Mouse (Mus musculus) lung, embryonic 15.5 days (tissue): ENCODE measurements around the gene E030018B13Rik. TPM values are rescaled to one million over a fixed set of nuclear protein-coding genes. Genes with fewer than 3 reads are reported as not detected.
A peak's percentile ranks its signal among the peaks of the same experiment; 100 is the strongest.

ENCODE experiments used
- ATAC-seq: fragments of 200-750 bp; cut with Nextera tagmentation; 2 replicates; pipeline ENCODE4 v1.8.0; 2017; ENCODE audit warnings: moderate number of reproducible peaks, borderline replicate concordance; ENCODE audit not compliant: low FRiP score, low TSS enrichment; ENCODE audit errors: extremely low read depth
- H3K27ac ChIP-seq: fragments of 300-500 bp; sonication (generic); 2 replicates; pipeline ENCODE4 v1.5.1; 2015; ENCODE audit warnings: moderate library complexity, mild to moderate bottlenecking, inconsistent platforms
- H3K27me3 ChIP-seq: fragments of 300-500 bp; sonication (generic); 2 replicates; pipeline ENCODE4 v1.6.1; 2015; ENCODE audit warnings: inconsistent platforms
- H3K36me3 ChIP-seq: fragments of 300-500 bp; sonication (generic); 2 replicates; pipeline ENCODE4 v1.6.1; 2015; ENCODE audit warnings: inconsistent platforms
- H3K4me1 ChIP-seq: fragments of 300-500 bp; sonication (generic); 2 replicates; pipeline ENCODE4 v1.6.1; 2015; ENCODE audit warnings: inconsistent platforms
- H3K4me2 ChIP-seq: fragments of 300-500 bp; sonication (generic); 2 replicates; pipeline ENCODE4 v1.6.1; 2015; ENCODE audit warnings: inconsistent platforms, mild to moderate bottlenecking, moderate library complexity
- H3K4me3 ChIP-seq: fragments of 300-500 bp; sonication (generic); 2 replicates; pipeline ENCODE4 v1.5.1; 2015; ENCODE audit warnings: mild to moderate bottlenecking, inconsistent platforms
- H3K9ac ChIP-seq: fragments of 300-500 bp; sonication (generic); 2 replicates; pipeline ENCODE4 v1.6.1; 2015; ENCODE audit warnings: inconsistent platforms
- H3K9me3 ChIP-seq: fragments of 300-500 bp; sonication (generic); 2 replicates; pipeline ENCODE4 v1.6.1; 2016; ENCODE audit warnings: inconsistent platforms
- WGBS: fragments of 180-500 bp; shearing (Covaris S2); methylation state at CpG from one replicate; pipeline ENCODE4 v1.1.7; 2015; 5-methylcytosine and 5-hydroxymethylcytosine counted together
- polyA plus RNA-seq: library from polyadenylated mRNA; unstranded; fragments of >200 nt; fragmentation: Nextera tagmentation; extraction: Ambion mirVana; gene quantifications from 2 replicates; pipeline ENCODE4 v1.2.1, GENCODE M21; 2015

Gene E030018B13Rik
- polyA plus RNA-seq, 1 experiment from 2014 or later, result 0.15 TPM

DNA sequence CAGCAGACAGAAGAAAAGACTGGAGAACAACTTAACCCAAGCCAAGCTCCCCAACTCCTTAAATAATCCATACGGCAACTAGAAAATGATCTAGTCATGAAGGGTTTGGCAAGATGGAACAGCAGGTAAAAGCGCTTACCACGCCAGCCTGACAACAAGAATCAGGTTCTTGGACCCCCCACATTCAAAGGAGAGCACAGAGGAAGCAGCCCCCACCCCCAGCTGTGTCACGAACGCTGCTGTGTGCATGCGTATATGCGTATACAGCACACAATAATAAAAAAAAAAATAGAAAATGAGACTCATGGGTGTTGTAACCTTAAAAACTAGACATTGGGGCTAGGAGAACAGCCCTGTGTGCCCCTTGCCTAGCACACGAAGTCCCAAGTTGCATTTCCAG, 16.7 kb upstream of the E030018B13Rik start:
- Histone ChIP-seq H3K36me3 (no peaks in the 10 kb centered on the region), H3K9ac (no peak overlapping the region), H3K27ac (no peak overlapping the region), H3K4me1 (peaks cover 42% of the 10 kb centered on the region), H3K4me2 (no peak overlapping the region), H3K9me3 (no peaks in the 10 kb centered on the region), H3K4me3 (no peak overlapping the region), H3K27me3 (no peaks in the 10 kb centered on the region)
- no peak for ATAC-seq
- 90% methylated on average over 8 of the region's 8 CpGs for WGBS

- Histone ChIP-seq H3K4me1 (peaks cover 42% of the 10 kb centered on the region), H3K27ac (no peak overlapping the region), H3K36me3 (no peaks in the 10 kb centered on the region), H3K9ac (no peak overlapping the region), H3K4me2 (no peak overlapping the region), H3K9me3 (no peaks in the 10 kb centered on the region), H3K4me3 (no peak overlapping the region), H3K27me3 (no peaks in the 10 kb centered on the region)
- no peak for ATAC-seq
- WGBS, result 94% methylated on average over 2 of the region's 2 CpGs
These were observed 16.2 kb upstream of the E030018B13Rik start for GRCm38 (mm10) chr7:63900411-63900810.

- H3K9me3 ChIP-seq, result no peaks in the 10 kb centered on the region
- H3K36me3 ChIP-seq, result no peaks in the 10 kb centered on the region
- WGBS, result 68% methylated on average over 11 of the region's 11 CpGs
- H3K4me2 ChIP-seq, result no peak overlapping the region
- no peak overlapping the region for H3K4me3 ChIP-seq
- no peak for ATAC-seq
- H3K4me1 ChIP-seq, result peaks cover 39% of the 10 kb centered on the region
- H3K27ac ChIP-seq, result no peak overlapping the region
- no peaks in the 10 kb centered on the region for H3K27me3 ChIP-seq
- H3K9ac ChIP-seq, result no peak overlapping the region
These were observed 15.3 kb upstream of the E030018B13Rik start for GRCm38 (mm10) chr7:63901346-63901745.

- Histone ChIP-seq H3K27ac (no peak overlapping the region), H3K9ac (no peak overlapping the region), H3K4me3 (no peak overlapping the region), H3K27me3 (no peaks in the 10 kb centered on the region), H3K9me3 (no peaks in the 10 kb centered on the region), H3K36me3 (no peaks in the 10 kb centered on the region), H3K4me2 (no peak overlapping the region), H3K4me1 (peaks cover 33% of the 10 kb centered on the region)
- 85% methylated on average over 3 of the region's 3 CpGs for WGBS
- ATAC-seq, result no peak
These were observed 14.7 kb upstream of the E030018B13Rik start for GRCm38 (mm10) chr7:63901942-63902341.

DNA sequence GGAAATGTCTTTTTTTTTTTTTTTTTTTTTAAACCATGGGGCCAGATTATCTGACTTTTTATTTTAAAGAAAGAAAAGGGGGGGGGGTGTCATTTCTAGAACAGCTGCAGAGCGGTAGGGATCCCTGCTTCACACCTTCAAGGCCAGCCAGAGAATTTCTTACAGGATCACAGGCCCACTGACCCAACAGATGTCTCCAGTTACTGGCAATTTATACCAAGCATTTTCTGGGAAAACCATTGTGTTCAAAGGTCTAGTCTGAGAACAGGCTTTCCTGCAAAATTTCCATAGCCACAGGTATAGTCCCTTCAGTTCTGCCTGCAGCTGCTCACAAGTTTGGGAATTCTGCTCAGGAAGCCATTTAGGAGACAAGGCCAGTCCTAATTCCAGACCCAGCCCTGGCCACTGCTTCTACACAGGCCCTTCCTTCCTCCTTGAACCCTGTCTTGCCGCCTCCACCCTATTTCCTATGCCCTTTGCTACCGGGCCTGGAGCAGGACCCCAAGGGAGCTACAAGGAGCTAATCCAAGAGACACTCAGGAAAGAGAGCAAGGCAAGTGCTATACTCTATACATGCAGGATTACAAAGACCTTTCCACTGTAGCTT, 13.9 kb upstream of the E030018B13Rik start:
- no peaks in the 10 kb centered on the region for H3K9me3 ChIP-seq
- H3K36me3 ChIP-seq, result no peaks in the 10 kb centered on the region
- H3K4me1 ChIP-seq, result peaks cover 26% of the 10 kb centered on the region
- no peak overlapping the region for H3K4me3 ChIP-seq
- no peak for ATAC-seq
- H3K9ac ChIP-seq, result no peak overlapping the region
- no peak overlapping the region for H3K27ac ChIP-seq
- no peaks in the 10 kb centered on the region for H3K27me3 ChIP-seq
- 38% methylated on average over 3 of the region's 3 CpGs for WGBS
- no peak overlapping the region for H3K4me2 ChIP-seq

DNA sequence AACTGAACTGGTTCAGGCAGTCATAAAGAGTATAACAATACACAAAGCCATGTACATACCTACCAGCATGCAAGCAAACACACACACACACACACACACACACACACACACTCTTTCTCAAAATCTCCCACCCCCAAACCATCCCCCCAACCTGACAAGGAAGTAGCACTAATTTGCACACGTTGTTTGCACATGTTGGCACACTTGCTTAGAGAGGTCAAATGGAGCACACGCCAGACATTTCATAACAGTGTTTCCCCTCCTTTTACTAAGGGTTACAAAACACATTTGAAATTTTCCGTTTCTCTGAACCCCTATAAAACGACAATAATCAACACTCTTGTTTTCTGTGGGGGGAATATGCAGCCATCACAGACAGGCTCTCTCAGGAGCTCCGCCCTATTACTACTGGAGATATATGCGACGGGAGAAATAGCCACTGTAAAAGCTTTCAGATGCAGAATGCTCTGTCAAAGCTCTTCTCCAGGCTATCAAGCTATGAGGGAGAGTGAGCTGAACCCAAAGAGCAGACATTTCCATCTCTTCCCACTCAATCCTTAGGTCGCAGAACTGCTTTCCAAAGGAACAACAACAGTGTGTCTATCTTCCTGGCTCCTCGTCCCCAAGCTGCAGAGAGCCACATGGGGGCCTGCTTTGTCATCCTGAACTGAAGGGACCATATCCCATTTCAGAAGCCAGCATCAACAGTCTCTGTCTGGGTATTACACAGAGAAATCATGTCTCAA, 12.8 kb upstream of the E030018B13Rik start:
- no peak overlapping the region for H3K27ac ChIP-seq

GRCm38 (mm10) chr7:63905190-63905589, 11.5 kb upstream of the E030018B13Rik start:
- Histone ChIP-seq H3K36me3 (no peaks in the 10 kb centered on the region), H3K27ac (no peak overlapping the region), H3K4me2 (no peak overlapping the region), H3K9me3 (no peaks in the 10 kb centered on the region), H3K4me3 (no peak overlapping the region), H3K4me1 (peaks cover 34% of the 10 kb centered on the region), H3K9ac (no peak overlapping the region), H3K27me3 (no peaks in the 10 kb centered on the region)
- 83% methylated on average over 2 of the region's 2 CpGs for WGBS
- no peak for ATAC-seq

More for the DNA sequence above, 12.8 kb upstream of the E030018B13Rik start:
- H3K36me3 ChIP-seq, result no peaks in the 10 kb centered on the region
- H3K9me3 ChIP-seq, result no peaks in the 10 kb centered on the region
- no peaks in the 10 kb centered on the region for H3K27me3 ChIP-seq
- H3K9ac ChIP-seq, result no peak overlapping the region
- H3K4me1 ChIP-seq, result peaks cover 29% of the 10 kb centered on the region
- 49% methylated on average over 9 of the region's 9 CpGs for WGBS
- no peak for ATAC-seq
- H3K4me3 ChIP-seq, result no peak overlapping the region
- H3K4me2 ChIP-seq, result no peak overlapping the region

DNA sequence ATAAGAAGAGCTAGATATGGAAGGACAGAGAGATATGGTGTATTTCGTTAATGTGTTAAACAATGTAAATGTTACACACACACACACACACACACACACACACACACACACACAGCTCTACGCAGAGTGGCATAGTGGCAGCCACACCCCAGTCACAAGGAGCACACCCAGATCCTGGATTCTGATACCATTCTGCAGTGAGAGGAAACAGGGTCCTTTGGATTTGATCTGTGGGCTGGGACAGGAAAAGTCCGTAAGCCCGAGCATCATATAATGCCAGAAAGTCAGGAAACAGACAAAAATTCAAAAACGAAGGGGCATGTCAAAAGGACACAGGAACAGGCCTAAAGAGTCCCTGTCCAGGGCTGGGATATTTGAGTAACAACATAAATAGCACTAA, 11.0 kb upstream of the E030018B13Rik start:
- ATAC-seq, result no peak
- WGBS, result 64% methylated on average over 5 of the region's 5 CpGs
- H3K27ac ChIP-seq, result no peak overlapping the region

DNA sequence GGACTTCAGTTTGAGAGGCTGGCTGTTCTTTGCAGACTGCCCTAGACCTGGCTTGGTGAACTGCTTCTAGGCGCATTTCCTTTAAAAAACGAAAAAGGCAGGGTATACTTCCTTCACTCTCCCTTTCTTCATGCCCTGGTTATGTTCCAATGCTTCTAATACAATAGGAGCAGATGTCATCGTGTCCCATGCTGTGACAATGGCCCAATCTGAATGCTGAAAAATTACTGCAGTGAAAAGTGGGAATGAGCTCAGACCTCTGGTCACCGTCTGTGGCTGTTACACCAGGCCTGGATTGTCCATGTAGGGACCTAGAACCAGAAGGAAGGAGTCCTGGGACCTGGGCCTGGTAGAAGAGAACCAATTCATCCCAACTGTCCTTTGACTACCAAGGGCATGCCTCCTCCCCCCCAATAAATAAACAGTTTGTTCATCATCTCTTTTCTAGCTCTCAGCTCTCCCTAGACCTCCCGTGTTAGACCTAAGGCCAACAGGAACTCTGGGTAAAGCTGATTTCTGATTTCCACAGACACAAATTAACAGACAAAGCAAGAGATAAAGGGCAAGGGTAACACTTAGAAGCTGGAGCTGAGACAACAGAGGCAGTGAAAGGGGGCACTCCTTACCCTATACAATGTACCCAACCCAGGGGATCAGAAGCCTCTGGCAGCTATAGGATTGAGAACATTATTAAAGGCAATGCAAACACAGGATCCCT, 8.7 kb upstream of the E030018B13Rik start:
- no peaks in the 10 kb centered on the region for H3K9me3 ChIP-seq
- no peak overlapping the region for H3K4me2 ChIP-seq
- H3K27ac ChIP-seq, result peak overlapping the region; percentile 3; the same call in 1 of the 2 replicates
- no peak for ATAC-seq
- H3K9ac ChIP-seq, result no peak overlapping the region
- peaks cover 55% of the 10 kb centered on the region for H3K4me1 ChIP-seq
- no peaks in the 10 kb centered on the region for H3K36me3 ChIP-seq
- no peak overlapping the region for H3K4me3 ChIP-seq
- H3K27me3 ChIP-seq, result no peaks in the 10 kb centered on the region
- WGBS, result 76% methylated on average over 5 of the region's 5 CpGs

More for the DNA sequence above, 11.0 kb upstream of the E030018B13Rik start:
- peaks cover 39% of the 10 kb centered on the region for H3K4me1 ChIP-seq
- no peaks in the 10 kb centered on the region for H3K36me3 ChIP-seq
- H3K27me3 ChIP-seq, result no peaks in the 10 kb centered on the region
- no peak overlapping the region for H3K4me3 ChIP-seq
- H3K9ac ChIP-seq, result no peak overlapping the region
- H3K4me2 ChIP-seq, result no peak overlapping the region
- no peaks in the 10 kb centered on the region for H3K9me3 ChIP-seq

DNA sequence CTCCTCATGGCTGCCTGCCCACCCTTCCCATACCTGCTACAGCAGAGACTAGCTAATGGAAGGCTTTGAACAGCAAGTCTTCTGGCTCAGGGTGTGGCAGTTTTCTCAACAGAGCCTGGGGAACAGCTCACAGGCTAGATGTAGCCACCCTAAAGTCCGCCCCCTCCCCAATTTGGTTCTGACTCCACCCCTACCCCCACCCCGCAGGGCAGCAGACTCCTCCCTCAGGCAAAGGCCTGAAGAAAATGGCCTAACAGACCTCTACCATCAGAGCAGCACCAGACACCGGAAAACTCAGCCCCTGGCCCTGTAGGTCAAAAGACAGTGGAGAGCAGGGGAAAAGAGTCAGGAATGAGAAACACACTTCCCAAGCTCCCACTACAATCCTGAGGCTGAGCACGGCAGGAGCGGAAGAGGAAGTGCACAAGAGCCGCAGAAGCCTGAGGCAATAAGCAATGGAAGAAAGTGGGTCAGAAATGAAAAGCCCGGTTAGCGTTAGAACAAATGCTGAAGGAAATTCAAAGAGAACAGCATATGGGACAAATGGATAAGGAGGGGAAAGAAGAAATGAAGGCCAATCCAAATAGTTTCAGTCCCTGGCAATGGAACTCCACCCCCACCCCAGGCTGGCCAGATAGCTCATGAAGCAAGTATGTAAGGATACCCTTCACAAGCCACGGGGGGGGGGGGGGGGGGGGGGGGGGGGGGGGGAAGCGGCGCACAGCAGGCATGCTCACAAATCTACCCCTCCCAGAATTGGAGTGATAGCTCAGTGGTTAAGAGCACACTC, 8.0 kb upstream of the E030018B13Rik start:
- H3K9me3 ChIP-seq, result no peaks in the 10 kb centered on the region
- H3K4me2 ChIP-seq, result no peak overlapping the region
- peaks cover 55% of the 10 kb centered on the region for H3K4me1 ChIP-seq
- H3K4me3 ChIP-seq, result no peak overlapping the region
- WGBS, result 27% methylated on average over 9 of the region's 11 CpGs
- no peaks in the 10 kb centered on the region for H3K36me3 ChIP-seq
- H3K27me3 ChIP-seq, result no peaks in the 10 kb centered on the region
- no peak overlapping the region for H3K9ac ChIP-seq
- peak overlapping the region; percentile 3; the same call in 1 of the 2 replicates for H3K27ac ChIP-seq
- no peak for ATAC-seq

DNA sequence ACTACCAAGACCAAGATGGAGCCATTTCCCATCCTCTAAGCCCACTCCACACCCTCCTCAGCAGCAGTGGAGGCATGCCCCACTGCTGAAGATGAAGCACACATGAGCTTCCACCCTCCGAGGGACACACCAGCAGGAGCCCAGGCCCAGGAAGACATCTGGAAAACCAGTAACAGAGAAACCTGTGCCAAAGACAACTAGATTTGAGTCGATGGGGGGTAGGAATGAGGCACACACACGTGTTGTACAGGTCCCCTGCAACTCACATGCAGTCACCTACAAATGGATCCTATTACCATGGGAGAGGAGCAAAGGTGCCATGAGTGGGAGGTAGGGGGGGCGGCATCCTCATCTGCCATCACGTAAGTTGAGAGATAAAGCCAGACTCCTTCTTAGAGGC, 6.4 kb upstream of the E030018B13Rik start:
- Histone ChIP-seq H3K27ac (no peak overlapping the region), H3K9ac (no peak overlapping the region), H3K4me1 (peaks cover 65% of the 10 kb centered on the region), H3K9me3 (no peaks in the 10 kb centered on the region), H3K4me2 (no peak overlapping the region), H3K27me3 (no peaks in the 10 kb centered on the region), H3K36me3 (no peaks in the 10 kb centered on the region), H3K4me3 (no peak overlapping the region)
- no peak for ATAC-seq
- WGBS, result 65% methylated on average over 5 of the region's 5 CpGs
